Mouse (Mus musculus) thymus, adult 2 months (tissue): ENCODE results near the gene Fsip1. TPM values are rescaled to one million over a fixed set of nuclear protein-coding genes. Genes with fewer than 3 reads are reported as not detected.

ENCODE experiments used
- DNase-seq: peaks from one replicate; pipeline ENCODE4 v3.0.0; 2021
- H3K27ac ChIP-seq: fragments of 200-500 bp; 2 replicates; pipeline ENCODE4 v1.5.1; 2012; ENCODE audit warnings: low read length, control low read depth; ENCODE audit not compliant: control insufficient read depth, insufficient read depth
- H3K27me3 ChIP-seq: fragments of 200-500 bp; 2 replicates; pipeline ENCODE4 v1.6.1; 2012; ENCODE audit warnings: mild to moderate bottlenecking, low read length, moderate library complexity, mixed read lengths; ENCODE audit not compliant: control insufficient read depth, insufficient read depth
- H3K36me3 ChIP-seq: fragments of 200-500 bp; 2 replicates; pipeline ENCODE4 v1.6.1; 2012; ENCODE audit warnings: mild to moderate bottlenecking, low read length, moderate library complexity; ENCODE audit not compliant: control insufficient read depth, insufficient read depth
- H3K4me1 ChIP-seq: fragments of 200-500 bp; replicated peaks from 2 replicates; pipeline ENCODE4 v1.6.1; 2012; ENCODE audit warnings: low read length; ENCODE audit not compliant: control insufficient read depth, insufficient read depth
- H3K4me3 ChIP-seq: fragments of 200-500 bp; 2 replicates; pipeline ENCODE4 v1.5.1; 2012; ENCODE audit warnings: mild to moderate bottlenecking, low read length, control low read depth, moderate library complexity; ENCODE audit not compliant: control insufficient read depth, insufficient read depth
- CTCF ChIP-seq: fragments of 200-500 bp; IDR thresholded peaks from 2 replicates; pipeline ENCODE4 v1.5.1; 2012; ENCODE audit warnings: mild to moderate bottlenecking, control low read depth, low read length, moderate library complexity, borderline replicate concordance; ENCODE audit not compliant: control insufficient read depth, poor library complexity, insufficient read depth; ENCODE audit errors: extremely low read depth
- POLR2A ChIP-seq: fragments of 200-500 bp; IDR thresholded peaks from 2 replicates; pipeline ENCODE4 v1.6.1; 2012; ENCODE audit warnings: mild to moderate bottlenecking, low read length, control low read depth, moderate library complexity; ENCODE audit not compliant: control insufficient read depth, poor library complexity, insufficient read depth; ENCODE audit errors: extremely low read depth
- WGBS: fragments of 180-500 bp; shearing (Covaris S2); methylation state at CpG from one replicate; pipeline ENCODE4 v1.1.7; 2018; 5-methylcytosine and 5-hydroxymethylcytosine counted together
- polyA plus RNA-seq: library from polyadenylated mRNA; depleted of rRNA; stranded (reverse); fragments of >200 nt; gene quantifications from 2 replicates; pipeline ENCODE4 v1.2.3, GENCODE M21; 2012; rRNA removed

The Fsip1 gene
- polyA plus RNA-seq, 1 experiment: not detected

- 96% methylated on average over 5 of the region's 5 CpGs for WGBS
- no peaks in the 10 kb centered on the region for H3K4me1 ChIP-seq
- H3K4me3 ChIP-seq: no peak overlapping the region
- H3K27me3 ChIP-seq: no peaks in the 10 kb centered on the region
- H3K36me3 ChIP-seq: no peaks in the 10 kb centered on the region
- TF ChIP-seq POLR2A (no peak), CTCF (no peak)
- no peak for DNase-seq
- no peak overlapping the region for H3K27ac ChIP-seq
Observed at GRCm38 (mm10) chr2:118081581-118081980, 175.2 kb downstream of the Fsip1 start.

Other genes with a start within 250 kb of the Fsip1 start
- 1.2 and 1.8 TPM in 2 replicates for gene Thbs1, start 145.1 kb downstream of the Fsip1 start, polyA plus RNA-seq
- gene Gpr176, start 116.5 kb upstream of the Fsip1 start, polyA plus RNA-seq: 0.30 and 0.55 TPM in 2 replicates
- 8.8 and 9.0 TPM in 2 replicates for gene Eif2ak4, start 131.7 kb upstream of the Fsip1 start, polyA plus RNA-seq
- gene Srp14, start 222.7 kb upstream of the Fsip1 start, polyA plus RNA-seq: 59.9 and 82.7 TPM in 2 replicates